Mouse (Mus musculus): ENCODE results near the gene Plekha7. TPM values are rescaled to one million over a fixed set of nuclear protein-coding genes. Genes with fewer than 3 reads are reported as not detected.
A peak's percentile ranks its signal among the peaks of the same experiment; 100 is the strongest.

Gene Plekha7
- polyA plus RNA-seq, 1 experiment from 2014 or later = 6.7 TPM

DNA sequence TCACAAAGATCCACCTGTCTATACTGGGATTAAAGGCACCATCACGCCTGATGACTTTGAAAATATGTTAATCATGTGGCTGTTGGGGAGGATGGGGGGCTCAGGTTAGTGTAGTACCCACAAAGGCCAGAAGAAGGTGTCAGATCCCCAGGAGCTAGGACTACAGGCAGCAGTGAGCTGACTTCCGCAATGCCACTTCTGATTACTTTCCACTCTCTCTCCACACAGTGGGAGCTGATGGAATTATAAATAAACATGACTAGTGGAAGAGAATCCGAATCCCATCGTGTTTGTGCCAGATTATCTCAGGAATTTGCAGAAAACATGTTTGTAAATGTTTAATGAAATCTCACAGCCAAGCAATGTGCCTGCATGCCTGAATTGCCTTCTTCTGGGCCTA, 46.1 kb downstream of the Plekha7 start:
- Histone ChIP-seq H3K9ac (no peak overlapping the region), H3K4me1 (replicated peaks) (peaks cover 19% of the 10 kb centered on the region), H3K4me2 (no peak overlapping the region), H3K36me3 (no peaks in the 10 kb centered on the region), H3K27me3 (no peaks in the 10 kb centered on the region), H3K27ac (replicated peaks) (no peak overlapping the region), H3K4me3 (no peak overlapping the region), H3K9me3 (no peaks in the 10 kb centered on the region)
- ATAC-seq (ENCODE audit: low read depth) = no peak
- WGBS = 45% methylated on average over 4 of the region's 4 CpGs

DNA sequence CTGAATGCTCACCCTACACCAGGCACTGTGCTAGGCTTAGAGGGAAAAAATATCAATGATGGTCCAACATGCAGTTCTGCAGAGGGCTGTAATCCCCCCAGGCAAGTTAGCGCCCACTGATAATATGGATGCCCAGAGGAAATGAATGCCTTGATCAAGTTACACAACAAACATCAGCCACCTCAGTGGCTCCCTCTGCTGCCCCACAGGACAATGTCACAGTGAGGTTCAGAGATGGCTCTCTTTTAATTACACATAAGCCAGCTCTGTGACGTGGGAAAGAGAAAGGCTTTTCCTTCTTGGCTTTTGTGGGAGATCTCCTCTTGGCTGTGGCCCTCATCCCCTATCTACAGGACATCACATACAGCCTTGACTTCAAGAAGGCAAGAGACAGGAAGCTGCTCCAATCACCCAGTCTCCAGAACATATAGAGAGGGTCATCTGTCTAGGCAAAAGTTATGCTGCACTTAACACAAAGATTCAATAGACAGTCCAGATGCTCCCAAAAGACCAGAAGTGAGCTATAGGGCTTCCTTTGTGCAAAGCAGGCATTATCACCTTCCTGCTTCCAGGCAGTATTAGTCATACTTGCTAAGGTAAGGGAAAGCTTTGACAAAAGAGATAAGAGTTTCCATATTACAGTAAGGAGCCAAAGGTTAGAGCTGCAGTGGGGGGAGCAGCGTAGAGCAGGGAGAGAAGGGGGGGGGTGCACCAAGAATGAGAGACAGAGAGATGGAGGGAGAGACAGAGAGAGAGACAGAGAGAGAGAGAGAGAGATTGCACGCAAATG, 47.2 kb downstream of the Plekha7 start:
- no peaks in the 10 kb centered on the region for H3K9me3 ChIP-seq
- H3K4me2 ChIP-seq = no peak overlapping the region
- H3K27ac ChIP-seq (replicated peaks) = no peak overlapping the region
- no peaks in the 10 kb centered on the region for H3K36me3 ChIP-seq
- no peaks in the 10 kb centered on the region for H3K27me3 ChIP-seq
- 78% methylated on average over 4 of the region's 4 CpGs for WGBS
- H3K9ac ChIP-seq = no peak overlapping the region
- no peak overlapping the region for H3K4me3 ChIP-seq
- peaks cover 19% of the 10 kb centered on the region for H3K4me1 ChIP-seq (replicated peaks)
- ATAC-seq (ENCODE audit: low read depth) = no peak

- ATAC-seq (ENCODE audit: low read depth) = no peak
- 84% methylated on average over 17 of the region's 17 CpGs for WGBS
- Histone ChIP-seq H3K27me3 (no peaks in the 10 kb centered on the region), H3K9ac (no peak overlapping the region), H3K4me1 (replicated peaks) (peaks cover 14% of the 10 kb centered on the region), H3K9me3 (no peaks in the 10 kb centered on the region), H3K4me2 (no peak overlapping the region), H3K27ac (replicated peaks) (no peak overlapping the region), H3K4me3 (no peak overlapping the region), H3K36me3 (no peaks in the 10 kb centered on the region)
Measured at GRCm38 (mm10) chr7:116258464-116259185, 49.6 kb downstream of the Plekha7 start.

- ATAC-seq (ENCODE audit: low read depth) = no peak
- no peaks in the 10 kb centered on the region for H3K36me3 ChIP-seq
- no peak overlapping the region for H3K27ac ChIP-seq (replicated peaks)
- H3K4me3 ChIP-seq = no peak overlapping the region
- H3K9ac ChIP-seq = no peak overlapping the region
- H3K27me3 ChIP-seq = no peaks in the 10 kb centered on the region
- peaks cover 8% of the 10 kb centered on the region for H3K4me1 ChIP-seq (replicated peaks)
- H3K9me3 ChIP-seq = no peaks in the 10 kb centered on the region
- H3K4me2 ChIP-seq = no peak overlapping the region
- 95% methylated on average over 10 of the region's 10 CpGs for whole genome bisulfite sequencing
Measured at GRCm38 (mm10) chr7:116257953-116258352, 50.2 kb downstream of the Plekha7 start.

DNA sequence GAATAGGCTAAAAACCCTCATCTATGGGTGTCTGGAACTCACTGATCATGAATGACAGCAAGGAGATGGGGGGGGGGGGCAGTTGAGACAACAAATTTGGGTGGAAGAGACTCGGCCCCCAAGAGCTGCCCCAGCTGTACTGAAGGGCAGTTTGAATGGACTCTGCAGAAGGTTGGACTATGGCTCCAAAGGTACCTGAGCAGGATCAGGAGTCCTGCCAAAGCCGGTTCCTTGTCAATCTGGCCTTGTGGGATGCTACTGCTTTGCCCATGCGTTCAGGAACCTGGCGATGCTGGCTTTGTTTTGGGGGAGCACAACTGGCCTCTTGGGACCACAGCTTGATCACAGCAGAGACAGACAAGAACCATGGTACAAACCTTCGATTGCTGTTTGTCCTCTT, 52.5 kb downstream of the Plekha7 start:
- H3K9ac ChIP-seq = no peak overlapping the region
- WGBS = 91% methylated on average over 5 of the region's 5 CpGs
- no peak overlapping the region for H3K4me3 ChIP-seq
- ATAC-seq (ENCODE audit: low read depth) = no peak
- no peak overlapping the region for H3K27ac ChIP-seq (replicated peaks)
- no peaks in the 10 kb centered on the region for H3K36me3 ChIP-seq
- no peaks in the 10 kb centered on the region for H3K4me1 ChIP-seq (replicated peaks)
- no peaks in the 10 kb centered on the region for H3K27me3 ChIP-seq
- no peaks in the 10 kb centered on the region for H3K9me3 ChIP-seq
- H3K4me2 ChIP-seq = no peak overlapping the region

DNA sequence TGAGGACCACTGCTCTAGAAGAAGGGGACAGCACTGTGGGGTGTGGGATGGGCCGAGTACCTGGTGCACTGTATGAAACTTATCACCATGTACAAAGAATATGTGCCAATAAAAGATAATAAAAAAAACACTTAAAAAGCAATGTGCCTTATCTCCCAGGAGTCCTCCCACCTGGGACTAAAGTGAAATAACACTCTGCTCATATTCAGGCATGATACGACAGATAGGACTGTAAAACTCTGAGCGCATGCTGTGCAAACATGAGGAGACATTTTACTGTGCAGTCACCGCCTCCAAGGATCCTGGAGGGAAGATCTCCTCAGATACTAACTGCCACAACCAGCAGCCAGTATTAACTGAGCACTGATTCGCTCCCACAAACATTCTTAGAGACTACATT, 53.5 kb downstream of the Plekha7 start:
- Histone ChIP-seq H3K27me3 (no peaks in the 10 kb centered on the region), H3K4me2 (no peak overlapping the region), H3K9ac (no peak overlapping the region), H3K27ac (replicated peaks) (no peak overlapping the region), H3K4me3 (no peak overlapping the region), H3K9me3 (no peaks in the 10 kb centered on the region), H3K4me1 (replicated peaks) (no peaks in the 10 kb centered on the region), H3K36me3 (no peaks in the 10 kb centered on the region)
- no peak for ATAC-seq (ENCODE audit: low read depth)
- WGBS = 84% methylated on average over 5 of the region's 5 CpGs

- Histone ChIP-seq H3K9me3 (no peaks in the 10 kb centered on the region), H3K27ac (replicated peaks) (no peak overlapping the region), H3K36me3 (no peaks in the 10 kb centered on the region), H3K9ac (no peak overlapping the region), H3K4me1 (replicated peaks) (no peaks in the 10 kb centered on the region), H3K27me3 (no peaks in the 10 kb centered on the region), H3K4me2 (no peak overlapping the region), H3K4me3 (no peak overlapping the region)
- 84% methylated on average over 4 of the region's 4 CpGs for WGBS
- ATAC-seq (ENCODE audit: low read depth) = no peak
Measured at GRCm38 (mm10) chr7:116252470-116252869, 55.7 kb downstream of the Plekha7 start.

DNA sequence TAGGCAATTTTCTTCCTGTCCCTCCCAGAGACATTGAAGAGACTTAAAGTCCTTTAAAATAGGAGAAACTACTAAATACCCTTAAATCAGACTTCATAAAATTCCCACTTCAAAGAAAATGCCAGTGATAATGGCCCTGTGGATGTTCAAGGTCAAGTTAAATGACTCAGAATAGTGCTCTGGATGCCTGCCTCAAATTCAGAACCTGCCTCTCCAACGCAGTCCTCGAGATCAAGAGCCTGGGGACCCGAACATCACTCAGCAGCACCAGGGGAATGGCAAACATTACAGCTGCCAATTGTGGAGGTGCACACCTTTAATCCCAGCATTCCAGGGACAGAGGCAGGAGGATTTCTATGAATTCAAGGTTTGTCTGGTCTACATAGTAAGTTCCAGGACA, 56.7 kb downstream of the Plekha7 start:
- Histone ChIP-seq H3K9ac (no peak overlapping the region), H3K4me3 (no peak overlapping the region), H3K9me3 (no peaks in the 10 kb centered on the region), H3K27me3 (no peaks in the 10 kb centered on the region), H3K36me3 (no peaks in the 10 kb centered on the region), H3K27ac (replicated peaks) (no peak overlapping the region), H3K4me2 (no peak overlapping the region), H3K4me1 (replicated peaks) (peaks cover 7% of the 10 kb centered on the region)
- no peak for ATAC-seq (ENCODE audit: low read depth)
- WGBS = 81% methylated on average over 3 of the region's 3 CpGs

DNA sequence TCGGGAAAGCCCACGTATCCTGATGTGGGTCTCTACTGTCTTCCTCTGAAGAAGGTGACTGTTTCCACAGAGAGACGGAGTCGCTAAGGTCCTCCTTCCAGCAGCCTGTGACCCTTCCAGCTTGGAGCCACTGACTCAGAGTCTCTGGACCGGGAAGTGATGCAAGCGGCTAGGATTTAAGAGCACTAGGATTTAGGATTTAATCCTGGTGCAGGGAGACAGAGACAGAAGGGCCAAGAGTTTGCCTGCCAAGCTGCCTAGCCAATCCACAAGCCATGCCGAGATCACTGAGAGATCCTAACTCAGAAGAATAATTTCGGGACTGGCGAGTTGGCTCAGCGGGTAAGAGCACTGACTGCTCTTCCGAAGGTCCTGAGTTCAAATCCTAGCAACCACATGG, 59.6 kb downstream of the Plekha7 start:
- WGBS = 94% methylated on average over 11 of the region's 11 CpGs
- ATAC-seq (ENCODE audit: low read depth) = no peak
- no peak overlapping the region for H3K9ac ChIP-seq
- no peaks in the 10 kb centered on the region for H3K36me3 ChIP-seq
- H3K4me1 ChIP-seq (replicated peaks) = peaks cover 24% of the 10 kb centered on the region
- H3K4me3 ChIP-seq = no peak overlapping the region
- no peak overlapping the region for H3K27ac ChIP-seq (replicated peaks)
- H3K4me2 ChIP-seq = no peak overlapping the region
- no peaks in the 10 kb centered on the region for H3K9me3 ChIP-seq
- no peaks in the 10 kb centered on the region for H3K27me3 ChIP-seq

- peaks cover 24% of the 10 kb centered on the region for H3K4me1 ChIP-seq (replicated peaks)
- no peaks in the 10 kb centered on the region for H3K36me3 ChIP-seq
- peak overlapping the region; percentile 44 for H3K4me2 ChIP-seq
- 16% methylated on average over 7 of the region's 7 CpGs for WGBS
- H3K9ac ChIP-seq = no peak overlapping the region
- H3K4me3 ChIP-seq = no peak overlapping the region
- H3K27ac ChIP-seq (replicated peaks) = no peak overlapping the region
- no peaks in the 10 kb centered on the region for H3K9me3 ChIP-seq
- ATAC-seq (ENCODE audit: low read depth) = no peak; the same call in 1 of the 2 replicates
- H3K27me3 ChIP-seq = no peaks in the 10 kb centered on the region
Measured at GRCm38 (mm10) chr7:116247377-116247729, 60.8 kb downstream of the Plekha7 start.

DNA sequence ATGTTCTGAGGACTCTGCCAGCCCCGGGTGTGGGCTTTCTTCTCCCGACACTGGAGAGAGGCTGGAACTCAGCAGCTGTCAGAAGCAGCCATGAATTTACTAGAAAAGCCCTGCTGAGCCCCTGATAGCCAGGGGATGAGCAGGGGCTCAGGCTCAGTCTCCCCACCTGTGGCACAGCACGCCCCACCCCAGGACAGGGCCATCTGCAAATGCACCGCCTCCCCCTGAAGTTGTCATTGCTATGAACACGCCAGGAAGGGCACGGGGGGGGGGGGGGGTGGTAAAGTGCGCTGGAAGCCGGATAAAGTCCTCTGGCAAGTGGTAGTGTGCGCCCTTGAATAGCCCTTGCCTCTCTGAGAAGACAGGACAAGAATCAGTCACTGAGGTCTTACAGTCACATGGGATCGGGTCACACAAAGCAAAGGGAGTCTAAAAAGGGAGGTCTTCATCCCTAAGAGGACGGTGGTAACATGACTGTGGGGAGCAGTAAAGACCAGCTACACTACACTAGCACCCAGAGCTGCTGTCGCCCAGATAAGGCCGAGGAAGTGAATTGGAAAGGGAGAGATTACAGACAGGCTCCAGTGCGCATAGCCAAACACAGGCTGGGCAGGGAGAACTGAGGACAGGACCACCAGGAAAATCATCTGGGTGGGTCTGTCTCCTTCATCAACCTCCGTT, 61.3 kb downstream of the Plekha7 start:
- peak; percentile 28 for ATAC-seq (ENCODE audit: low read depth)
- Histone ChIP-seq H3K9ac (peak overlapping the region; percentile 17; the same call in 1 of the 2 replicates), H3K36me3 (no peaks in the 10 kb centered on the region), H3K4me3 (no peak overlapping the region), H3K27ac (replicated peaks) (peak overlapping the region; percentile 56), H3K4me1 (replicated peaks) (peaks cover 26% of the 10 kb centered on the region), H3K27me3 (no peaks in the 10 kb centered on the region), H3K4me2 (peak overlapping the region; percentile 44), H3K9me3 (no peaks in the 10 kb centered on the region)
- 29% methylated on average over 15 of the region's 15 CpGs for WGBS
